In the genomic region with DNA sequence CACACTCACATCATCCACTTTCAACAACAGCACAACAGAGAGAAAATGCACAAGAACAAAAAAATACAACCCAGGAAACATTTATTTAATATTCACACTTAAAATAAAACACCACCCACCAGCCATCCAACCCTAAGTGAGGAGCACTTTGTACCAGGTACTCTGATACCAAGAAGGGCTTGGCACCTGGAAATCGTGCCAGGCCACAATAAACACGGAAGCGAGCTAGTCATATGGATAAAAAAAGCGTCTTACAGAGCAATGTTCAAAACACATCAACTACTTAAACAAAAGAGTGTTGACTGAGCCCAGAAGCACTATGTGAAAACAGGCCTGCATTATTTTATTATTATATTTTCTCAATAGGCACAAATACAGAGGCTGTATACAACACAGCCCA, we compare ENCODE assay signal across 10 mouse cellular contexts. TPM values are rescaled to one million over a fixed set of nuclear protein-coding genes. Genes with fewer than 3 reads are reported as not detected.
DNase-seq lines count a peak whose midpoint lies in the region; ATAC-seq lines count a peak whose summit lies in the region.
"Had no signal": no experiment of that assay in that cellular context is flagged by ENCODE, and none has a peak within 500 bp of the region (broad histone marks: within the 10 kb centered on the region; RNA-seq: fewer than 3 reads in every experiment).

No protein-coding gene starts in this region.

- no peak for ATAC-seq in kidney, embryonic 15.5 days (replicated peaks; ENCODE audit: low FRiP score)
- no peak for ATAC-seq in embryonic facial prominence, embryonic 14.5 days (ENCODE audit: low read depth)
- no peak for ATAC-seq in intestine, embryonic 14.5 days (replicated peaks; ENCODE audit: low FRiP score, low TSS enrichment, low read depth)
- no peak for ATAC-seq in midbrain, embryonic 15.5 days (replicated peaks)

- H3K4me2 ChIP-seq in kidney, embryonic 15.5 days, result peak overlapping the region; percentile 93
- peak overlapping the region; percentile 77 for H3K4me2 ChIP-seq in embryonic facial prominence, embryonic 14.5 days (ENCODE audit: low read depth, low read length)
- peak overlapping the region; percentile 9; the same call in 1 of the 2 replicates for H3K4me2 ChIP-seq in intestine, embryonic 14.5 days (ENCODE audit: low read length)
- H3K4me2 ChIP-seq in midbrain, embryonic 15.5 days, result peak overlapping the region; percentile 91; the same call in 1 of the 2 replicates

- no peak for DNase-seq in kidney, adult 18-20 months
- DNase-seq in embryonic facial prominence, embryonic 14.5 days (ENCODE audit: low spot score), result no peak
- no peak for DNase-seq in intestine, embryonic 14.5 days (ENCODE audit: low spot score)
- DNase-seq in adrenal gland, adult 2 months, result no peak
- DNase-seq in urinary bladder, postnatal 25 days (ENCODE audit: low spot score), result no peak
- DNase-seq: adrenal gland, postnatal 36 days; thymus, postnatal 4 days had no signal

- no peaks in the 10 kb centered on the region for H3K27me3 ChIP-seq in kidney, embryonic 15.5 days
- no peaks in the 10 kb centered on the region for H3K27me3 ChIP-seq in embryonic facial prominence, embryonic 14.5 days (replicated peaks; ENCODE audit: control insufficient read depth, insufficient read depth, low read length)
- no peaks in the 10 kb centered on the region for H3K27me3 ChIP-seq in intestine, embryonic 14.5 days (replicated peaks; ENCODE audit: control insufficient read depth, insufficient read depth, low read length)
- H3K27me3 ChIP-seq in midbrain, embryonic 15.5 days (replicated peaks), result no peaks in the 10 kb centered on the region
- H3K27me3 ChIP-seq: heart, embryonic 12.5 days had no signal

- H3K27ac ChIP-seq in kidney, embryonic 15.5 days, result no peak overlapping the region
- H3K27ac ChIP-seq in embryonic facial prominence, embryonic 14.5 days (replicated peaks; ENCODE audit: low read depth, low read length), result no peak overlapping the region
- H3K27ac ChIP-seq in intestine, embryonic 14.5 days (ENCODE audit: low read depth), result no peak overlapping the region
- H3K27ac ChIP-seq in midbrain, embryonic 15.5 days, result no peak overlapping the region

- no peak overlapping the region for H3K4me3 ChIP-seq in kidney, embryonic 15.5 days (replicated peaks)
- no peak overlapping the region for H3K4me3 ChIP-seq in embryonic facial prominence, embryonic 14.5 days (ENCODE audit: low read depth, low read length)
- no peak overlapping the region for H3K4me3 ChIP-seq in intestine, embryonic 14.5 days (ENCODE audit: low read depth, low read length)
- no peak overlapping the region for H3K4me3 ChIP-seq in midbrain, embryonic 15.5 days

- peaks cover 31% of the 10 kb centered on the region for H3K4me1 ChIP-seq in kidney, embryonic 15.5 days
- H3K4me1 ChIP-seq in embryonic facial prominence, embryonic 14.5 days (ENCODE audit: control insufficient read depth, insufficient read depth, low read length), result peaks cover 16% of the 10 kb centered on the region
- peaks cover 16% of the 10 kb centered on the region for H3K4me1 ChIP-seq in intestine, embryonic 14.5 days (replicated peaks; ENCODE audit: control insufficient read depth, insufficient read depth, low read length)
- H3K4me1 ChIP-seq in midbrain, embryonic 15.5 days, result peaks cover 33% of the 10 kb centered on the region

- no peak overlapping the region for H3K9ac ChIP-seq in kidney, embryonic 15.5 days
- H3K9ac ChIP-seq in embryonic facial prominence, embryonic 14.5 days (ENCODE audit: low read depth, low read length), result no peak overlapping the region
- H3K9ac ChIP-seq in intestine, embryonic 14.5 days (ENCODE audit: low read length), result no peak overlapping the region
- no peak overlapping the region for H3K9ac ChIP-seq in midbrain, embryonic 15.5 days

- H3K36me3 ChIP-seq in kidney, embryonic 15.5 days, result no peaks in the 10 kb centered on the region
- H3K36me3 ChIP-seq in embryonic facial prominence, embryonic 14.5 days (ENCODE audit: control insufficient read depth, insufficient read depth, low read length), result no peaks in the 10 kb centered on the region
- no peaks in the 10 kb centered on the region for H3K36me3 ChIP-seq in intestine, embryonic 14.5 days (ENCODE audit: control insufficient read depth, insufficient read depth, low read length)
- H3K36me3 ChIP-seq in midbrain, embryonic 15.5 days (replicated peaks), result no peaks in the 10 kb centered on the region
- H3K36me3 ChIP-seq: heart, embryonic 12.5 days had no signal

- 95% methylated on average over 4 of the region's 4 CpGs for WGBS in kidney, embryonic 15.5 days
- 91% methylated on average over 4 of the region's 4 CpGs for WGBS in embryonic facial prominence, embryonic 14.5 days
- WGBS in intestine, embryonic 14.5 days, result 91% methylated on average over 4 of the region's 4 CpGs
- 98% methylated on average over 4 of the region's 4 CpGs for WGBS in midbrain, embryonic 15.5 days

- no peaks in the 10 kb centered on the region for H3K9me3 ChIP-seq in kidney, embryonic 15.5 days (replicated peaks)
- H3K9me3 ChIP-seq in embryonic facial prominence, embryonic 14.5 days (ENCODE audit: control insufficient read depth, low read length), result no peaks in the 10 kb centered on the region
- no peaks in the 10 kb centered on the region for H3K9me3 ChIP-seq in intestine, embryonic 14.5 days (ENCODE audit: control insufficient read depth, low read length)
- H3K9me3 ChIP-seq in midbrain, embryonic 15.5 days, result no peaks in the 10 kb centered on the region
- H3K9me3 ChIP-seq: heart, embryonic 12.5 days had no signal

RNA-seq across cellular contexts. Expression of gene Gan, which starts 1.8 kb away (rescaled TPM):
- polyA plus RNA-seq in kidney, embryonic 15.5 days (2015; fragmentation: Nextera tagmentation; extraction: Ambion mirVana), result 1.9 TPM in 2 replicates
- polyA plus RNA-seq in embryonic facial prominence, embryonic 14.5 days (2014; fragmentation: Nextera tagmentation; extraction: Ambion mirVana), result 3.0 and 3.5 TPM in 2 replicates
- polyA plus RNA-seq in intestine, embryonic 14.5 days (2014; fragmentation: Nextera tagmentation; extraction: Ambion mirVana), result 2.8 and 3.0 TPM in 2 replicates
- 3.5 and 3.9 TPM in 2 replicates for polyA plus RNA-seq in midbrain, embryonic 15.5 days (2015; fragmentation: Nextera tagmentation; extraction: Ambion mirVana)
- 10 to 100 TPM in 1 of 2 experiments, 1 to 10 TPM in 1; 8.5 to 13.1 TPM for total RNA-seq in adrenal gland, adult 2 months (2021)
- polyA plus RNA-seq in adrenal gland, adult 2 months (2012; rRNA removed), result 3.4 and 4.0 TPM in 2 replicates

Comparison
In these comparisons a context has a peak if more than half of its experiments do, and no peak if none do; other contexts are left out.
1. H3K4me2 ChIP-seq: peak in every context shown above with its lines; median percentile 93 in kidney, embryonic 15.5 days; 91 in midbrain, embryonic 15.5 days; 77 in embryonic facial prominence, embryonic 14.5 days; 9 in intestine, embryonic 14.5 days.